Mouse (Mus musculus) brown adipose tissue, adult 24 weeks (tissue): Measurements from ENCODE around the gene Gm7879. TPM values are rescaled to one million over a fixed set of nuclear protein-coding genes. Genes with fewer than 3 reads are reported as not detected.
"Not testable (repeated sequence)": the region's sequence is repeated elsewhere in the genome, so short reads cannot be mapped to it uniquely, and the experiment has no call there.

Source experiments
- H3K27ac ChIP-seq: fragments of 200-500 bp; replicated peaks from 2 replicates; pipeline ENCODE4 v1.5.1; 2012; ENCODE audit warnings: low read depth, mild to moderate bottlenecking, low read length
- H3K4me1 ChIP-seq: fragments of 200-500 bp; 2 replicates; pipeline ENCODE4 v1.6.1; 2012; ENCODE audit warnings: low read length, mixed read lengths; ENCODE audit not compliant: control insufficient read depth, insufficient read depth, insufficient read length
- H3K4me3 ChIP-seq: fragments of 200-500 bp; 2 replicates; pipeline ENCODE4 v1.5.1; 2012; ENCODE audit warnings: low read depth, mild to moderate bottlenecking, low read length, moderate library complexity; ENCODE audit not compliant: insufficient read depth
- polyA plus RNA-seq: library from polyadenylated mRNA; stranded (reverse); fragments of >200 nt; gene quantifications from 2 replicates; pipeline ENCODE4 v1.2.4, GENCODE M21; 2012; ENCODE audit not compliant: missing spikeins, insufficient read depth, insufficient read length

Gm7879 gene
- not detected in 2 replicates for polyA plus RNA-seq

- not testable (repeated sequence) for H3K4me1 ChIP-seq, H3K4me3 ChIP-seq, H3K27ac ChIP-seq
Observed at GRCm38 (mm10) chr5:43912844-43913243, at the start of gene Gm7879. Gm7879 (plus strand) TSS chr5:43913144.

GRCm38 (mm10) chr5:43863642-43864041 lies 49.3 kb upstream of the Gm7879 start:
- Histone ChIP-seq H3K27ac (no peak overlapping the region), H3K4me1 (peaks cover 2% of the 10 kb centered on the region), H3K4me3 (no peak overlapping the region)

GRCm38 (mm10) chr5:43865316-43865715 lies 47.6 kb upstream of the Gm7879 start:
- Histone ChIP-seq H3K27ac (peak overlapping the region; percentile 82), H3K4me1 (peaks cover 2% of the 10 kb centered on the region), H3K4me3 (no peak overlapping the region)

GRCm38 (mm10) chr5:43868253-43868652 lies 44.7 kb upstream of the Gm7879 start, which contains the start of gene Cd38:
Cd38 (plus strand) TSS chr5:43868553.
- Histone ChIP-seq H3K4me1 (peaks cover 5% of the 10 kb centered on the region), H3K27ac (peak within 1 kb of the TSS; percentile 98), H3K4me3 (peak within 1 kb of the TSS; percentile 76)

GRCm38 (mm10) chr5:43868711-43869600 lies 44.0 kb upstream of the Gm7879 start:
- H3K4me1 ChIP-seq: peaks cover 8% of the 10 kb centered on the region
- peak overlapping the region; percentile 98 for H3K27ac ChIP-seq
- H3K4me3 ChIP-seq: peak overlapping the region; percentile 76

- no peak overlapping the region for H3K27ac ChIP-seq
- peaks cover 7% of the 10 kb centered on the region for H3K4me1 ChIP-seq
- no peak overlapping the region for H3K4me3 ChIP-seq
Observed at GRCm38 (mm10) chr5:43871845-43872244, 41.1 kb upstream of the Gm7879 start.

- no peak overlapping the region for H3K4me3 ChIP-seq
- H3K27ac ChIP-seq: 0 out of 2 replicates have a peak overlapping the region, but pooled peaks have one; percentile 21
- H3K4me1 ChIP-seq: peaks cover 7% of the 10 kb centered on the region
Observed at GRCm38 (mm10) chr5:43872652-43873051, 40.3 kb upstream of the Gm7879 start.

- H3K4me1 ChIP-seq: peaks cover 10% of the 10 kb centered on the region
- peak overlapping the region; percentile 58 for H3K27ac ChIP-seq
- H3K4me3 ChIP-seq: no peak overlapping the region
Observed at GRCm38 (mm10) chr5:43882034-43882433, 30.9 kb upstream of the Gm7879 start.

- Histone ChIP-seq H3K4me3 (no peak overlapping the region), H3K4me1 (peaks cover 10% of the 10 kb centered on the region), H3K27ac (0 out of 2 replicates have a peak overlapping the region, but pooled peaks have one; percentile 24)
Observed at GRCm38 (mm10) chr5:43885060-43885820, 27.7 kb upstream of the Gm7879 start.

- Histone ChIP-seq H3K4me1 (peaks cover 2% of the 10 kb centered on the region; the same call in 1 of the 2 replicates), H3K27ac (no peak overlapping the region), H3K4me3 (no peak overlapping the region)
Observed at GRCm38 (mm10) chr5:43892386-43892785, 20.6 kb upstream of the Gm7879 start.

- Histone ChIP-seq H3K4me1 (peaks cover 2% of the 10 kb centered on the region; the same call in 1 of the 2 replicates), H3K4me3 (no peak overlapping the region), H3K27ac (no peak overlapping the region)
Observed at GRCm38 (mm10) chr5:43894113-43894512, 18.8 kb upstream of the Gm7879 start.

- Histone ChIP-seq H3K27ac (peak overlapping the region; percentile 23; the same call in 1 of the 2 replicates), H3K4me3 (no peak overlapping the region)
Observed at GRCm38 (mm10) chr5:43895931-43896330, 17.0 kb upstream of the Gm7879 start.

GRCm38 (mm10) chr5:43904685-43905084 lies 8.3 kb upstream of the Gm7879 start:
- no peak overlapping the region for H3K27ac ChIP-seq
- no peak overlapping the region for H3K4me3 ChIP-seq
- H3K4me1 ChIP-seq: no peaks in the 10 kb centered on the region

More at GRCm38 (mm10) chr5:43895931-43896330, 17.0 kb upstream of the Gm7879 start:
- peaks cover 2% of the 10 kb centered on the region; the same call in 1 of the 2 replicates for H3K4me1 ChIP-seq

- Histone ChIP-seq H3K4me1 (no peaks in the 10 kb centered on the region), H3K4me3 (no peak overlapping the region), H3K27ac (no peak overlapping the region)
Observed at GRCm38 (mm10) chr5:43909213-43909612, 3.7 kb upstream of the Gm7879 start.

GRCm38 (mm10) chr5:43910006-43910405 lies 2.9 kb upstream of the Gm7879 start:
- Histone ChIP-seq H3K27ac (no peak overlapping the region), H3K4me3 (no peak overlapping the region), H3K4me1 (no peaks in the 10 kb centered on the region)
